Mouse (Mus musculus) forebrain, embryonic 12.5 days (tissue): Measurements from ENCODE around the gene Lpin2. TPM values are rescaled to one million over a fixed set of nuclear protein-coding genes. Genes with fewer than 3 reads are reported as not detected.
A peak's percentile ranks its signal among the peaks of the same experiment; 100 is the strongest.

Source experiments
- ATAC-seq: fragments of 200-750 bp; cut with Nextera tagmentation; 2 replicates; pipeline ENCODE4 v1.8.0; 2017; ENCODE audit warnings: moderate TSS enrichment; ENCODE audit not compliant: low FRiP score
- H3K27ac ChIP-seq: fragments of 300-500 bp; sonication (generic); 2 replicates; pipeline ENCODE4 v1.5.1; 2016; ENCODE audit warnings: mild to moderate bottlenecking
- H3K27me3 ChIP-seq: fragments of 300-500 bp; sonication (generic); 2 replicates; pipeline ENCODE4 v1.6.1; 2016; ENCODE audit warnings: mild to moderate bottlenecking
- H3K36me3 ChIP-seq: fragments of 300-500 bp; sonication (generic); replicated peaks from 2 replicates; pipeline ENCODE4 v1.6.1; 2016; ENCODE audit warnings: mild to moderate bottlenecking
- H3K4me1 ChIP-seq: fragments of 300-500 bp; sonication (generic); 2 replicates; pipeline ENCODE4 v1.6.1; 2016
- H3K4me2 ChIP-seq: fragments of 300-500 bp; sonication (generic); 2 replicates; pipeline ENCODE4 v1.6.1; 2016; ENCODE audit warnings: mild to moderate bottlenecking, moderate library complexity
- H3K4me3 ChIP-seq: fragments of 300-500 bp; sonication (generic); replicated peaks from 2 replicates; pipeline ENCODE4 v1.5.1; 2016; ENCODE audit warnings: mild to moderate bottlenecking
- H3K9ac ChIP-seq: fragments of 300-500 bp; sonication (generic); 2 replicates; pipeline ENCODE4 v1.6.1; 2016; ENCODE audit warnings: mild to moderate bottlenecking
- H3K9me3 ChIP-seq: fragments of 300-500 bp; sonication (generic); 2 replicates; pipeline ENCODE4 v1.6.1; 2016
- WGBS: fragments of 180-500 bp; shearing (Covaris S2); methylation state at CpG from one replicate; pipeline ENCODE4 v1.1.7; 2016; 5-methylcytosine and 5-hydroxymethylcytosine counted together
- polyA plus RNA-seq: library from polyadenylated mRNA; unstranded; fragments of >200 nt; fragmentation: Nextera tagmentation; extraction: Ambion mirVana; gene quantifications from 2 replicates; pipeline ENCODE4 v1.2.1, GENCODE M21; 2016

Gene Lpin2
- polyA plus RNA-seq, 1 experiment from 2014 or later: 45.3 TPM

DNA sequence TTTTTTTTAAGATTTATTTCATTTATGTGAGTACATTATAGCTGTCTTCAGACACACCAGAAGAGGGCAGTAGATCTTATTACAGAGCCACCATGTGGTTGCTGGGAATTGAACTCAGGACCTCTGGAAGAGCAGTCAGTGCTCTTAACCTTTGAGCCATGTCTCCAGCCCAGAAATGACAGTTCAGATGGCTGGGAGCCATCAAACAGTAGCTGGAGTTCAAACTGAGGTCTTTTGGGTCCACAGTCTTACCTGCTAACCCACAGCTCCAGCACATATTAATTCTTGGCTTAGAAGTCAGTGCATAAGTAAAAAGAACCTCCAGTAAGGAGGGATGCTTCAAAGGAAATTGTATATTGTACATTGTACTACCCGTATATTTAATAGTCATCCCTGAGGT lies 26.6 kb downstream of the Lpin2 start:
- Histone ChIP-seq H3K36me3 (no peaks in the 10 kb centered on the region), H3K9ac (no peak overlapping the region), H3K4me3 (no peak overlapping the region), H3K9me3 (0 out of 2 replicates have a peak, but pooled peaks cover 4% of the 10 kb centered on the region), H3K4me1 (no peaks in the 10 kb centered on the region), H3K4me2 (no peak overlapping the region), H3K27me3 (no peaks in the 10 kb centered on the region), H3K27ac (no peak overlapping the region)
- ATAC-seq: no peak
- WGBS: 96% methylated on average over 1 of the region's 1 CpGs

DNA sequence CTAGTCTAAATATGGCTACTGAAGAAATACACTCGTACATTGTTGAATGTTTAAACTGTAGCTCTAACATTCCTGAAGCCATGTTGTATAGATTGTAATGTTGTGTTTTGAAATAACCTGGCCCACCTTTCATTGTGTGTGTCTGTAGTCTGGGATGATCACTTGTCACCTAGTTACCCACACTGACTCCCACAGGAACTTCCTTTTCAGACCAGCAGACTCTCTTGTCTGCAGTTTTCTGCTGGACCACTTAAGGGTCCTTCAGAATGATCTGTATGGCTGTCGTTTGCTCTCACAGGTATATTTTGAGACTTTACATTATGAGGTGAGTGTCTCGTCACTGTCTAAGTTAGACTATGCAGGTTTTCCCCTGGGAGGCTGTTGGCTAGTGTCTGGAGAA lies 27.6 kb downstream of the Lpin2 start:
- Histone ChIP-seq H3K27ac (no peak overlapping the region), H3K36me3 (no peaks in the 10 kb centered on the region), H3K27me3 (no peaks in the 10 kb centered on the region), H3K9me3 (0 out of 2 replicates have a peak, but pooled peaks cover 4% of the 10 kb centered on the region), H3K4me2 (no peak overlapping the region), H3K4me1 (no peaks in the 10 kb centered on the region), H3K9ac (no peak overlapping the region), H3K4me3 (no peak overlapping the region)
- ATAC-seq: no peak
- 91% methylated on average over 3 of the region's 3 CpGs for WGBS

DNA sequence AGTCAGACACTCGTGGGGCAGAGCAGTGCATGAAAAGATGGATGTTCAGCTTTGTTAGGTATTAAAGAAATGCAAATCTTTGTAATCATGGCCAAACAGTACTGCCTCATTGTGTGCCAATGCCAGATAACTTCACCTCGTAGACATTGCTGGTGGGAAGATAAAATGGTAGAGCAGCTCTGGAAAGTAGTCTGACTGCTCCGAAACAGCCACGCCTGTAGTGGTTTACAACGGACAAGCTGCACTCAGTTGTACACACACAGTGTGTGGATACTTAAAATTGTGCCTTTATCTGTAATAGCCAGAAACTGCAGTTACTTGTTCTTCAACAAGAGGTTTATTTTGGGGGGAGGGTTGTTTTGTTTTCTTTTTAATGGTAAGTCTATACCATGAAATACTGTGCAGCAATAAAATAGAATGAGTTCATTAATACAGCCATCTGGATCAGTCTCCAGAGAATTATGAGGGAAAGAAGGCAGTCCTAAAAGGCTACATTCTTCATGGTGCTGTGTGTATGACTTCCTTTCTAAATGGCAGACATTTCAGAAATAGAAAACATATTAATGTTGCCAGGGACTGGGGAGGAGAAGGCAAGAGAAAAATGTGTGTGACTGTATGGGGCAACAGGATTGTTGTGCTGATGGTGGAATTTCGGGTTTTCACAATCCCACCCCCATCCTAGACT lies 29.7 kb downstream of the Lpin2 start:
- no peak overlapping the region for H3K27ac ChIP-seq
- H3K9ac ChIP-seq: no peak overlapping the region
- no peaks in the 10 kb centered on the region for H3K27me3 ChIP-seq
- H3K4me1 ChIP-seq: no peaks in the 10 kb centered on the region
- no peak overlapping the region for H3K4me3 ChIP-seq
- 82% methylated on average over 6 of the region's 6 CpGs for WGBS
- no peaks in the 10 kb centered on the region for H3K36me3 ChIP-seq
- 0 out of 2 replicates have a peak, but pooled peaks cover 4% of the 10 kb centered on the region for H3K9me3 ChIP-seq
- ATAC-seq: no peak
- H3K4me2 ChIP-seq: no peak overlapping the region

DNA sequence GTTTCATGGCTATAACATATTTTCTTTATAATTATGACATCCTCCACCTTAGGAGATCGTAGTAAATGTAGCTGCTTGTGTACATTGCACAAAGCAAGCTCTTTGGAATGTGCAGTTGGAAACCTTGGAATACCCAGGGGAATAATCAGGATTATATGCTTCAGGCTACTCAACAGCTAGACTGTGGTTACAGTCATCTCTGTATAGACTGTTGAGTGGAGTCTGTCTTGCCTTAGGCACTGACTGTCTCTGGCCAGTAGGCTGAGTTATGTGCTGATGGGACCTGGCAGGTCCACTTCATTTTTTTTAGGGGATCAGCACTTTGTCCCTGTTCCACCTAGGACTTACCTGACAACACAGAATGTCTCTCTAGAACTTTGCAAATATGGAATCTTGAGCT lies 31.3 kb downstream of the Lpin2 start:
- Histone ChIP-seq H3K4me2 (no peak overlapping the region), H3K9me3 (no peaks in the 10 kb centered on the region), H3K36me3 (peaks cover 10% of the 10 kb centered on the region), H3K27ac (no peak overlapping the region), H3K4me3 (no peak overlapping the region), H3K9ac (no peak overlapping the region), H3K4me1 (no peaks in the 10 kb centered on the region), H3K27me3 (no peaks in the 10 kb centered on the region)
- no peak for ATAC-seq
- WGBS: 91% methylated on average over 1 of the region's 1 CpGs

GRCm38 (mm10) chr17:71214514-71215240 lies 32.3 kb downstream of the Lpin2 start:
- no peaks in the 10 kb centered on the region for H3K4me1 ChIP-seq
- H3K9me3 ChIP-seq: no peaks in the 10 kb centered on the region
- H3K36me3 ChIP-seq: peaks cover 10% of the 10 kb centered on the region
- H3K27me3 ChIP-seq: no peaks in the 10 kb centered on the region
- no peak overlapping the region for H3K4me3 ChIP-seq
- no peak overlapping the region for H3K9ac ChIP-seq
- no peak overlapping the region for H3K4me2 ChIP-seq
- H3K27ac ChIP-seq: no peak overlapping the region
- WGBS: 87% methylated on average over 17 of the region's 17 CpGs
- no peak for ATAC-seq

- ATAC-seq: no peak
- 84% methylated on average over 2 of the region's 2 CpGs for WGBS
Measured at GRCm38 (mm10) chr17:71215241-71215839, 33.0 kb downstream of the Lpin2 start.

GRCm38 (mm10) chr17:71216263-71216662 lies 33.9 kb downstream of the Lpin2 start:
- Histone ChIP-seq H3K9me3 (no peaks in the 10 kb centered on the region), H3K4me3 (no peak overlapping the region), H3K36me3 (peaks cover 10% of the 10 kb centered on the region), H3K9ac (no peak overlapping the region), H3K4me2 (no peak overlapping the region), H3K4me1 (no peaks in the 10 kb centered on the region), H3K27me3 (no peaks in the 10 kb centered on the region), H3K27ac (no peak overlapping the region)
- no peak for ATAC-seq
- WGBS: 84% methylated on average over 2 of the region's 2 CpGs

More at GRCm38 (mm10) chr17:71215241-71215839, 33.0 kb downstream of the Lpin2 start:
- no peak overlapping the region for H3K4me3 ChIP-seq
- H3K36me3 ChIP-seq: peaks cover 10% of the 10 kb centered on the region
- H3K9ac ChIP-seq: no peak overlapping the region
- no peak overlapping the region for H3K27ac ChIP-seq
- H3K4me2 ChIP-seq: no peak overlapping the region
- H3K9me3 ChIP-seq: no peaks in the 10 kb centered on the region
- H3K4me1 ChIP-seq: no peaks in the 10 kb centered on the region
- H3K27me3 ChIP-seq: no peaks in the 10 kb centered on the region

- WGBS: 92% methylated on average over 5 of the region's 5 CpGs
- no peaks in the 10 kb centered on the region for H3K27me3 ChIP-seq
- H3K4me1 ChIP-seq: no peaks in the 10 kb centered on the region
- H3K36me3 ChIP-seq: peaks cover 10% of the 10 kb centered on the region
- no peak overlapping the region for H3K9ac ChIP-seq
- H3K4me2 ChIP-seq: no peak overlapping the region
- no peak overlapping the region for H3K4me3 ChIP-seq
- H3K27ac ChIP-seq: no peak overlapping the region
- no peaks in the 10 kb centered on the region for H3K9me3 ChIP-seq
- no peak for ATAC-seq
Measured at GRCm38 (mm10) chr17:71217111-71217685, 34.8 kb downstream of the Lpin2 start.

GRCm38 (mm10) chr17:71221383-71221782 lies 39.0 kb downstream of the Lpin2 start:
- H3K36me3 ChIP-seq: peaks cover 12% of the 10 kb centered on the region
- no peaks in the 10 kb centered on the region for H3K27me3 ChIP-seq
- no peaks in the 10 kb centered on the region for H3K4me1 ChIP-seq
- no peak overlapping the region for H3K4me2 ChIP-seq
- H3K4me3 ChIP-seq: no peak overlapping the region
- 90% methylated on average over 3 of the region's 3 CpGs for WGBS
- ATAC-seq: no peak
- H3K9ac ChIP-seq: no peak overlapping the region
- no peak overlapping the region for H3K27ac ChIP-seq
- H3K9me3 ChIP-seq: no peaks in the 10 kb centered on the region

- 93% methylated on average over 5 of the region's 5 CpGs for WGBS
- no peak overlapping the region for H3K4me2 ChIP-seq
- H3K27ac ChIP-seq: no peak overlapping the region
- H3K27me3 ChIP-seq: no peaks in the 10 kb centered on the region
- no peak for ATAC-seq
- no peaks in the 10 kb centered on the region for H3K4me1 ChIP-seq
- H3K9me3 ChIP-seq: no peaks in the 10 kb centered on the region
- H3K36me3 ChIP-seq: 0 out of 2 replicates have a peak, but pooled peaks cover 2% of the 10 kb centered on the region
- H3K4me3 ChIP-seq: no peak overlapping the region
- no peak overlapping the region for H3K9ac ChIP-seq
Measured at GRCm38 (mm10) chr17:71223676-71224075, 41.3 kb downstream of the Lpin2 start.

GRCm38 (mm10) chr17:71224521-71224920 lies 42.2 kb downstream of the Lpin2 start:
- Histone ChIP-seq H3K27me3 (no peaks in the 10 kb centered on the region), H3K4me1 (no peaks in the 10 kb centered on the region), H3K9ac (no peak overlapping the region), H3K4me2 (no peak overlapping the region), H3K9me3 (no peaks in the 10 kb centered on the region), H3K4me3 (no peak overlapping the region), H3K36me3 (0 out of 2 replicates have a peak, but pooled peaks cover 2% of the 10 kb centered on the region), H3K27ac (no peak overlapping the region)
- WGBS: 74% methylated on average over 2 of the region's 2 CpGs
- ATAC-seq: no peak

GRCm38 (mm10) chr17:71225091-71225490 lies 42.7 kb downstream of the Lpin2 start:
- H3K4me2 ChIP-seq: no peak overlapping the region
- WGBS: 36% methylated on average over 5 of the region's 5 CpGs
- no peaks in the 10 kb centered on the region for H3K9me3 ChIP-seq
- no peak overlapping the region for H3K27ac ChIP-seq
- no peak overlapping the region for H3K4me3 ChIP-seq
- no peaks in the 10 kb centered on the region for H3K4me1 ChIP-seq
- peaks cover 6% of the 10 kb centered on the region; the same call in 1 of the 2 replicates for H3K36me3 ChIP-seq
- no peak overlapping the region for H3K9ac ChIP-seq
- H3K27me3 ChIP-seq: no peaks in the 10 kb centered on the region
- 0 out of 2 replicates have a peak, but pooled peaks have one; percentile 33 for ATAC-seq
